Mouse (Mus musculus): ENCODE measurements around the gene Hist2h4. TPM values are rescaled to one million over a fixed set of nuclear protein-coding genes. Genes with fewer than 3 reads are reported as not detected.
"Not testable (repeated sequence)": the region's sequence is repeated elsewhere in the genome, so short reads cannot be mapped to it uniquely, and the experiment has no call there.

Gene Hist2h4
- polyA plus RNA-seq, 1 experiment from 2014 or later, result 26.5 TPM

DNA sequence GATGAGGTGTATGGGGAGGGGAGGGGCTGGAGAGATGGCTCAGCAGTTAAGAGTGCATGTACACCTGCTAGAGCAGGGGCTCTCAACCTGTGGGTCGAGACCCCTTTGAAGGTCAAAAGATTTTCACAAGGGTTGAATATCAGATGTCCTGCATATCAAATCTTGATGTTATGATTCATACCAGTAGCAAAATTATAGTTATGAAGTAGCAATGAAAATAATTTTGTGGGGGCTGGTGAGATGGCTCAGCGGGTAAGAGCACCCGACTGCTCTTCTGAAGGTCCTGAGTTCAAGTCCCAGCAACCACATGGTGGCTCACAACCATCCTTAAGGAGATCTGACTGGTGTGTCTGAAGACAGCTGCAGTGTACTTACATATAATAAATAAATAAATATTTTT, 27.6 kb upstream of the Hist2h4 start:
- not testable (repeated sequence) for H3K9ac ChIP-seq (replicated peaks); H3K4me3 ChIP-seq (replicated peaks); H3K4me2 ChIP-seq; H3K27ac ChIP-seq; H3K27me3 ChIP-seq; H3K4me1 ChIP-seq (replicated peaks); H3K36me3 ChIP-seq; ATAC-seq (ENCODE audit: insufficient number of reproducible peaks, insufficient read depth, low FRiP score, low TSS enrichment, low read depth); H3K9me3 ChIP-seq
- WGBS, result 93% methylated on average over 3 of the region's 3 CpGs

DNA sequence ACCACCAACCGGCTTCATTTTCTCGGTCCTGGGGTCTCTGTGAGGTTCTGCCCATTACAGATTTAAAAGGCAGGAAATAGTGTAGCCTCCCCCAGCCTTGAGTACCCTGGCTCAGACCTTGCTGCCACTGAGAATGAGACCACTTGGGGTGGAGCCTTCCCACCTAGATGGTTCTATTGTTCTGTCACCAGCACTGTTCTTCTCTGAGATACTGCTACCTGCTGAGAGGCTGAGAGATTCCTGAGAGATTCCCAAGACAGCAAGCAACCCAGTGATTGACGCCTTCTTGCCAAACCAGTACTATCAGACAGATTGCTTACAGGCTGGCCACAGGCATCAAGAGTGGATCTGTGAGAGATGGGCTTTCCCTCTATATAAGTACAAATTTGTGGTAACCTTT, 26.1 kb upstream of the Hist2h4 start:
- Histone ChIP-seq H3K36me3 (no peaks in the 10 kb centered on the region), H3K4me2 (no peak overlapping the region), H3K9ac (replicated peaks) (no peak overlapping the region), H3K27ac (no peak overlapping the region), H3K4me3 (replicated peaks) (no peak overlapping the region), H3K4me1 (replicated peaks) (no peaks in the 10 kb centered on the region), H3K9me3 (no peaks in the 10 kb centered on the region), H3K27me3 (peaks cover 11% of the 10 kb centered on the region)
- no peak for ATAC-seq (ENCODE audit: insufficient number of reproducible peaks, insufficient read depth, low FRiP score, low TSS enrichment, low read depth)
- WGBS, result 63% methylated on average over 3 of the region's 3 CpGs

- not testable (repeated sequence) for H3K36me3 ChIP-seq; H3K4me1 ChIP-seq (replicated peaks); ATAC-seq (ENCODE audit: insufficient number of reproducible peaks, insufficient read depth, low FRiP score, low TSS enrichment, low read depth); H3K4me2 ChIP-seq; H3K27ac ChIP-seq; H3K9ac ChIP-seq (replicated peaks); H3K4me3 ChIP-seq (replicated peaks); H3K9me3 ChIP-seq
- peaks cover 28% of the 10 kb centered on the region for H3K27me3 ChIP-seq
- 88% methylated on average over 11 of the region's 11 CpGs for WGBS
Observed at GRCm38 (mm10) chr3:96287334-96287733, 24.2 kb upstream of the Hist2h4 start.

GRCm38 (mm10) chr3:96284457-96284856, 21.3 kb upstream of the Hist2h4 start:
- no peak for ATAC-seq (ENCODE audit: insufficient number of reproducible peaks, insufficient read depth, low FRiP score, low TSS enrichment, low read depth)
- Histone ChIP-seq H3K27ac (no peak overlapping the region), H3K4me1 (replicated peaks) (0 out of 2 replicates have a peak, but pooled peaks cover 5% of the 10 kb centered on the region), H3K27me3 (peaks cover 36% of the 10 kb centered on the region), H3K9ac (replicated peaks) (no peak overlapping the region; the same call in 1 of the 2 replicates), H3K4me3 (replicated peaks) (no peak overlapping the region), H3K9me3 (no peaks in the 10 kb centered on the region), H3K36me3 (no peaks in the 10 kb centered on the region), H3K4me2 (peak overlapping the region; percentile 36)
- 25% methylated on average over 4 of the region's 4 CpGs for WGBS

DNA sequence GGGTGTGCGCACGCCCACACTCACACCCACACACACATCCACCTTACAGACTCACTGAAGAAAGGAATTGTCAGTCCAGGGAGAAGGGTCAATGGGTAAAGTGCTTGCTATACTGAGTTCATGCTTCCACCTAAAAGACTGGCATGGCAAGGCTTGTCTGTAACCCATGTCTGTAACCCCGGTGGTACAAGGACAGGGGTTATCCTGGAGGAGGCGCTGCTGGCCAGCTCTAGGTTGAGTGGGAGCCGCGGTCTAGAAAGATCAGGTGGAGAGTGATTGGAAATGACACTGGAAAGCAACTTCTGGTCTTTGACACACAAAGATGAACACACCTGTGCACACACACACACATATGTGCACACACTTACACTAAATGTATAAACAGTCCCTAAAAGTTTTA, 17.5 kb upstream of the Hist2h4 start:
- H3K27me3 ChIP-seq, result peaks cover 30% of the 10 kb centered on the region
- 0 out of 2 replicates have a peak, but pooled peaks cover 8% of the 10 kb centered on the region for H3K4me1 ChIP-seq (replicated peaks)
- H3K36me3 ChIP-seq, result no peaks in the 10 kb centered on the region
- H3K4me2 ChIP-seq, result no peak overlapping the region
- H3K27ac ChIP-seq, result no peak overlapping the region
- H3K9ac ChIP-seq (replicated peaks), result no peak overlapping the region
- no peak overlapping the region for H3K4me3 ChIP-seq (replicated peaks)
- WGBS, result 51% methylated on average over 6 of the region's 6 CpGs
- no peak for ATAC-seq (ENCODE audit: insufficient number of reproducible peaks, insufficient read depth, low FRiP score, low TSS enrichment, low read depth)
- H3K9me3 ChIP-seq, result no peaks in the 10 kb centered on the region

DNA sequence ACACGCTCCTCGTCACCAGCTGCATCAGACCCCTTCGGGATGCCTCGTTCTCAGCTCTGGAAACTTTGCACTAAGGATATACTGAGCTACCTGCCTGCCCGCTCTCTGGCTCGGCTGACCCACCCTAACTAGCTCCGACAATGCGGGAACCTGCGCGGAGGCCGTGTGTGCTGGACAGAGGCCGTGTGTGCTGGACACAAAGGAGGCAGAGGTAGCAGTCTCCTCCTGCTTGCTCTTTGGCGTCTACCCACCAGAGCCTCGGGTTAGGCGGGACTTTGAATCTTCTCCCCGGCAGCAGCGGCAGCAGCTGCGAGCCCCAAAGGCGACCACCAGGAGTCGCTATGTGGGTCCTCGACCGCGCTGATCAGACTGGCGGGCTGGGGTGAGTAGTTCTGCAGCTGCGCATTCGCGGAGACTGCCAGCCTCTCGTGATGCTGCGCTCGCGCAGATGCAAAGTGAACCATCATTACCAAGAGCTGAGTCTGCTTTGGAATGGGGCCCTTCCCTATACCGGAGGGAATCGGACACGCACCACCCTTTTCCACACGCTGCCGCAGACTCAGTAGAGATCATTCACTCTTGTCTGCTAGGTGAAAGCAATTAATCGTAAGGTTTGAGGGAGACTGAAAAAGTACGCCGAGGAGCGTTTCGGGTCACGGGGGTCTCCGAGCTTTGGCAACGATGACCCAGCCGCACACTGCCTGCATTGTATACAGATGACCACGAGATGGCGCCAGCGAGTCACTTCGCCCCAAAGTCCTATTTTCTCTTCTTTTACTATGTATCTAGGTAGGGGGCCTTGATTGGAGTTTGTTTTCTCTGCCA, 14.9 kb upstream of the Hist2h4 start:
- Histone ChIP-seq H3K4me3 (replicated peaks) (peak overlapping the region; percentile 48), H3K27me3 (peaks cover 13% of the 10 kb centered on the region), H3K4me2 (peak overlapping the region; percentile 82), H3K4me1 (replicated peaks) (0 out of 2 replicates have a peak, but pooled peaks cover 3% of the 10 kb centered on the region), H3K9ac (replicated peaks) (peak overlapping the region; percentile 62), H3K27ac (peak overlapping the region; percentile 92), H3K9me3 (no peaks in the 10 kb centered on the region), H3K36me3 (no peaks in the 10 kb centered on the region)
- peak; percentile 94 for ATAC-seq (ENCODE audit: insufficient number of reproducible peaks, insufficient read depth, low FRiP score, low TSS enrichment, low read depth)
- under 1% methylated on average over 49 of the region's 49 CpGs for WGBS

GRCm38 (mm10) chr3:96277428-96277799, 14.3 kb upstream of the Hist2h4 start:
- no peak; the same call in 1 of the 2 replicates for ATAC-seq (ENCODE audit: insufficient number of reproducible peaks, insufficient read depth, low FRiP score, low TSS enrichment, low read depth)
- Histone ChIP-seq H3K4me2 (peak overlapping the region; percentile 82), H3K4me1 (replicated peaks) (0 out of 2 replicates have a peak, but pooled peaks cover 3% of the 10 kb centered on the region), H3K9ac (replicated peaks) (peak overlapping the region; percentile 62), H3K36me3 (no peaks in the 10 kb centered on the region), H3K9me3 (no peaks in the 10 kb centered on the region), H3K4me3 (replicated peaks) (peak overlapping the region; percentile 48), H3K27me3 (peaks cover 9% of the 10 kb centered on the region; the same call in 1 of the 2 replicates), H3K27ac (peak overlapping the region; percentile 92)
- WGBS, result 15% methylated on average over 8 of the region's 8 CpGs

- no peaks in the 10 kb centered on the region for H3K9me3 ChIP-seq
- H3K36me3 ChIP-seq, result no peaks in the 10 kb centered on the region
- WGBS, result 91% methylated on average over 17 of the region's 17 CpGs
- no peak overlapping the region for H3K27ac ChIP-seq
- 0 out of 2 replicates have a peak, but pooled peaks cover 3% of the 10 kb centered on the region for H3K4me1 ChIP-seq (replicated peaks)
- no peak for ATAC-seq (ENCODE audit: insufficient number of reproducible peaks, insufficient read depth, low FRiP score, low TSS enrichment, low read depth)
- no peaks in the 10 kb centered on the region for H3K27me3 ChIP-seq
- H3K9ac ChIP-seq (replicated peaks), result no peak overlapping the region
- H3K4me2 ChIP-seq, result no peak overlapping the region
- H3K4me3 ChIP-seq (replicated peaks), result no peak overlapping the region
Observed at GRCm38 (mm10) chr3:96273591-96274465, 10.7 kb upstream of the Hist2h4 start.

DNA sequence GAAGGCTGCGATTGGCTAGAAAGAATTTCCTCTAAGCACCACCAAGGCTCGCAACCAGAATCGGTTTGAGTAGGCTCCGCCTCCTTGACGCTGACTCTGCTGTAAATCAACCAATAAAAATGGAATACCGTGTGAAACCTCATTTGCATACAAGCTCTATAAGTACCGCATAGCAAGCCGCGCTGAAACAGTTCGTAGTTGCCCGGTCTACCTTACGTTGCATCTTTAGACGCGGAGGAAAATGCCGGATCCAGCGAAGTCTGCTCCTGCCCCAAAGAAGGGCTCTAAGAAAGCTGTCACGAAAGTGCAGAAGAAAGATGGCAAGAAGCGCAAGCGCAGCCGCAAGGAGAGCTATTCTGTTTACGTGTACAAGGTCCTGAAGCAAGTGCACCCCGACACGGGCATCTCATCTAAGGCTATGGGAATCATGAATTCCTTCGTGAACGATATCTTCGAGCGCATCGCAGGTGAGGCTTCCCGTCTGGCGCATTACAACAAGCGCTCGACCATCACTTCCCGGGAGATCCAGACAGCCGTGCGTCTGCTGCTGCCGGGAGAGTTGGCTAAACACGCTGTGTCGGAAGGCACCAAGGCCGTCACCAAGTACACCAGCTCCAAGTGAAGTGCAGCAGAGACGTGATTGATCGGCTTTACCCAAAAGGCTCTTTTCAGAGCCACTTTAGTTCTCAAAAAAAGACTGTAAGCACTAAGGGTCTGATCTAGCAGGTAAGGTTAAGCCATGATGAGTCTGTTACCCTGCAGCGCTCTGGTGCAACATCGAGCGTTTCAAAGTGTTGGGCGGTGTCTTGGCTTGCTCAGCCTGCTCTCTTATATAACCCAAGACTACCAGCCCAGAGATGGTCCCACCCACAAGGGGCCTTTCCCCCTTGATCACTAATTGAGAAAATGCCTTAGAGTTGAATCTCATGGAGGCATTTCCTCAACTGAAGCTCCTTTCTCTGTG, 6.7 kb upstream of the Hist2h4 start, which contains the start of gene Hist2h2bb:
Hist2h2bb (plus strand) TSS at position 242 of the 964 bp plus-strand sequence.
- peak; percentile 92 for ATAC-seq (ENCODE audit: insufficient number of reproducible peaks, insufficient read depth, low FRiP score, low TSS enrichment, low read depth)
- peak within 1 kb of the TSS; percentile 81 for H3K9ac ChIP-seq (replicated peaks)
- H3K4me1 ChIP-seq (replicated peaks), result peaks cover 12% of the 10 kb centered on the region
- peak within 1 kb of the TSS; percentile 98 for H3K27ac ChIP-seq
- H3K4me3 ChIP-seq (replicated peaks), result peak within 1 kb of the TSS; percentile 53
- no peaks in the 10 kb centered on the region for H3K36me3 ChIP-seq
- peak within 1 kb of the TSS; percentile 77 for H3K4me2 ChIP-seq
- under 1% methylated on average over 45 of the region's 45 CpGs for WGBS
- no peaks in the 10 kb centered on the region for H3K27me3 ChIP-seq
- H3K9me3 ChIP-seq, result no peaks in the 10 kb centered on the region

DNA sequence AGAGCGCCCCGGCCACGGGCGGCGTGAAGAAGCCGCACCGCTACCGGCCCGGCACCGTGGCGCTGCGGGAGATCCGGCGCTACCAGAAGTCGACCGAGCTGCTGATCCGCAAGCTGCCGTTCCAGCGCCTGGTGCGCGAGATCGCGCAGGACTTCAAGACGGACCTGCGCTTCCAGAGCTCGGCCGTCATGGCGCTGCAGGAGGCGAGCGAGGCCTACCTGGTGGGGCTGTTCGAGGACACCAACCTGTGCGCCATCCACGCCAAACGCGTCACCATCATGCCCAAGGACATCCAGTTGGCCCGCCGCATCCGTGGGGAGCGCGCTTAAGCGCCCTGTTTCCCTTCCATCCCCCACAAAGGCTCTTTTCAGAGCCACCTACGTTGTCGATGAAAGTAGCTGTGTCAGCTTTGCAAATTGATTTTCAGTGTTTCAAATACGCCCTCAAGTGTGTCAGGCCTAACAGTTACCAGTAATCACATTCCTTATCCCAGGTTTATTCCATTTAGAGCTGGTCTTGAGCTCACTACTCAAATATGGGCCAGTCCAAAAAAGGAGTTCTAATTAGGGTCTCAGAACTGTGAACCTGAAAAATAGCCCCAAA, 5.8 kb upstream of the Hist2h4 start:
- not testable (repeated sequence) for H3K9me3 ChIP-seq, H3K36me3 ChIP-seq, H3K27me3 ChIP-seq
- 0% methylated on average over 19 of the region's 44 CpGs for WGBS
- Histone ChIP-seq H3K4me3 (replicated peaks) (peak overlapping the region; percentile 53), H3K9ac (replicated peaks) (peak overlapping the region; percentile 75), H3K4me1 (replicated peaks) (peaks cover 21% of the 10 kb centered on the region), H3K4me2 (peak overlapping the region; percentile 77), H3K27ac (peak overlapping the region; percentile 98)
- peak; percentile 38; the same call in 1 of the 2 replicates for ATAC-seq (ENCODE audit: insufficient number of reproducible peaks, insufficient read depth, low FRiP score, low TSS enrichment, low read depth)

Data from limb, embryonic 12.5 days (tissue).